25 mouse cellular contexts compared by ENCODE assay signal in the genomic region with DNA sequence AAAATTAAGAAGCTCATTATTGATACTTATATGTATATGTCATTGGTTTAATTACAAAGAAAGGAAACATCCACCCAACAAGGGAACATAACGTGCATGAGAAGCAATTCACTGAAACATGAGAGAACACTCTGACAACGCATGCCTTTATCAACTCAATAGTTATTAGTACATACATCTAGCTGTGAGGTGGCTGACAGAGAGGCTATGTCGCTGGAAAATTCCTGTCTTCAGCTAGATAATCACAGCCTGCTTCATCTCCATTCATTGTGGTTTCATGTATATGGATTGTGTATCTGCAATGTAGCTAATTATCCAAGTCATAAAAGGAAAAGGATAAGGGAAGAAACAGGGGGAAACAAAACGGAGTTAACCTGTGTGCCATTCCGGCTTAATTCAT.
A peak's percentile ranks its signal among the peaks of the same experiment; 100 is the strongest.
DNase-seq lines count a peak whose midpoint lies in the region; ATAC-seq lines count a peak whose summit lies in the region.
"Had no signal": no experiment of that assay in that cellular context is flagged by ENCODE, and none has a peak within 500 bp of the region (broad histone marks: within the 10 kb centered on the region; RNA-seq: fewer than 3 reads in every experiment).

No protein-coding gene starts in this region.

- ATAC-seq in forebrain, embryonic 16.5 days, result no peak
- ATAC-seq in midbrain, embryonic 13.5 days, result 0 out of 2 replicates have a peak, but pooled peaks have one; percentile 48
- no peak for ATAC-seq in midbrain, embryonic 14.5 days (ENCODE audit: low FRiP score, low TSS enrichment)
- peak; percentile 58; the same call in 1 of the 2 replicates for ATAC-seq in neural tube, embryonic 15.5 days (ENCODE audit: low FRiP score)
- ATAC-seq: CD4-positive, CD25-positive, alpha-beta regulatory T cell, adult 4 months; hindbrain, postnatal 0 days; inflammation-experienced regulatory T-cells, adult 6 months; intestine, embryonic 16.5 days had no signal

- H3K9ac ChIP-seq in forebrain, embryonic 16.5 days (replicated peaks; ENCODE audit: low read depth, low read length), result no peak overlapping the region
- H3K9ac ChIP-seq in midbrain, embryonic 13.5 days (replicated peaks), result no peak overlapping the region
- H3K9ac ChIP-seq in midbrain, embryonic 14.5 days (replicated peaks; ENCODE audit: low read length), result no peak overlapping the region
- no peak overlapping the region for H3K9ac ChIP-seq in neural tube, embryonic 15.5 days (replicated peaks)
- H3K9ac ChIP-seq: embryonic facial prominence, embryonic 13.5 days; hindbrain, embryonic 14.5 days had no signal

- 0 out of 2 replicates have a peak overlapping the region, but pooled peaks have one; percentile 17 for H3K4me2 ChIP-seq in forebrain, embryonic 16.5 days (ENCODE audit: low read length)
- H3K4me2 ChIP-seq in midbrain, embryonic 13.5 days (replicated peaks), result no peak overlapping the region
- H3K4me2 ChIP-seq in midbrain, embryonic 14.5 days (ENCODE audit: low read length), result no peak overlapping the region
- H3K4me2 ChIP-seq in neural tube, embryonic 15.5 days, result peak overlapping the region; percentile 24; the same call in 1 of the 2 replicates
- H3K4me2 ChIP-seq: embryonic facial prominence, embryonic 13.5 days; heart, embryonic 11.5 days; hindbrain, embryonic 14.5 days had no signal

- DNase-seq in forebrain, embryonic 10.5 days (ENCODE audit: extremely low spot score, low spot score), result no peak
- DNase-seq in midbrain, embryonic 14.5 days, result no peak
- no peak for DNase-seq in urinary bladder, postnatal 10 days (ENCODE audit: low spot score)
- DNase-seq: adrenal gland, adult 2 months; adrenal gland, postnatal 14 days; cerebellum, adult 11 months; cerebellum, adult 2 months; cerebellum, adult 9-11 months; cerebellum, postnatal 36 days; embryo, embryonic 11 days; gastrocnemius, adult 2 months; gastrocnemius, postnatal 14 days; heart, adult 11 months had no signal

- 35% methylated on average over 5 of the region's 5 CpGs for WGBS in forebrain, embryonic 16.5 days
- 86% methylated on average over 5 of the region's 5 CpGs for whole genome bisulfite sequencing in forebrain, embryonic 10.5 days
- 65% methylated on average over 5 of the region's 5 CpGs for WGBS in midbrain, embryonic 13.5 days
- WGBS in midbrain, embryonic 14.5 days, result 77% methylated on average over 5 of the region's 5 CpGs
- WGBS in neural tube, embryonic 15.5 days, result 35% methylated on average over 5 of the region's 5 CpGs

- no peaks in the 10 kb centered on the region for H3K36me3 ChIP-seq in forebrain, embryonic 16.5 days (ENCODE audit: control insufficient read depth, insufficient read depth)
- no peaks in the 10 kb centered on the region for H3K36me3 ChIP-seq in forebrain, embryonic 10.5 days (replicated peaks)
- H3K36me3 ChIP-seq in midbrain, embryonic 13.5 days, result no peaks in the 10 kb centered on the region
- no peaks in the 10 kb centered on the region for H3K36me3 ChIP-seq in midbrain, embryonic 14.5 days (ENCODE audit: control insufficient read depth, insufficient read depth, low read length)
- no peaks in the 10 kb centered on the region for H3K36me3 ChIP-seq in neural tube, embryonic 15.5 days
- H3K36me3 ChIP-seq: embryonic facial prominence, embryonic 10.5 days; embryonic facial prominence, embryonic 13.5 days had no signal

- no peak overlapping the region for H3K4me3 ChIP-seq in forebrain, embryonic 16.5 days (replicated peaks; ENCODE audit: low read length)
- H3K4me3 ChIP-seq in forebrain, embryonic 10.5 days, result no peak overlapping the region
- H3K4me3 ChIP-seq in midbrain, embryonic 13.5 days (replicated peaks), result no peak overlapping the region
- H3K4me3 ChIP-seq in midbrain, embryonic 14.5 days (replicated peaks; ENCODE audit: low read depth, low read length), result no peak overlapping the region
- H3K4me3 ChIP-seq in neural tube, embryonic 15.5 days (replicated peaks), result no peak overlapping the region
- H3K4me3 ChIP-seq: embryonic facial prominence, embryonic 10.5 days; embryonic facial prominence, embryonic 13.5 days; erythroblast, embryonic 14.5 days; gastrocnemius, adult 2 months had no signal

- H3K4me1 ChIP-seq in forebrain, embryonic 16.5 days (replicated peaks; ENCODE audit: control insufficient read depth, insufficient read depth, low read length), result no peaks in the 10 kb centered on the region
- H3K4me1 ChIP-seq in forebrain, embryonic 10.5 days, result no peaks in the 10 kb centered on the region
- H3K4me1 ChIP-seq in midbrain, embryonic 13.5 days (replicated peaks), result no peaks in the 10 kb centered on the region
- no peaks in the 10 kb centered on the region for H3K4me1 ChIP-seq in midbrain, embryonic 14.5 days (ENCODE audit: control insufficient read depth, insufficient read depth, low read length)
- H3K4me1 ChIP-seq in neural tube, embryonic 15.5 days, result no peaks in the 10 kb centered on the region
- H3K4me1 ChIP-seq: embryonic facial prominence, embryonic 10.5 days; embryonic facial prominence, embryonic 13.5 days had no signal

- no peaks in the 10 kb centered on the region for H3K9me3 ChIP-seq in forebrain, embryonic 16.5 days (ENCODE audit: control insufficient read depth, low read length)
- no peaks in the 10 kb centered on the region for H3K9me3 ChIP-seq in forebrain, embryonic 10.5 days
- H3K9me3 ChIP-seq in midbrain, embryonic 13.5 days, result no peaks in the 10 kb centered on the region
- no peaks in the 10 kb centered on the region for H3K9me3 ChIP-seq in midbrain, embryonic 14.5 days (ENCODE audit: control insufficient read depth, low read length)
- no peaks in the 10 kb centered on the region for H3K9me3 ChIP-seq in neural tube, embryonic 15.5 days (replicated peaks)
- H3K9me3 ChIP-seq: embryonic facial prominence, embryonic 10.5 days; embryonic facial prominence, embryonic 13.5 days had no signal

- H3K27me3 ChIP-seq in forebrain, embryonic 16.5 days (replicated peaks; ENCODE audit: control insufficient read depth, insufficient read depth, low read length), result no peaks in the 10 kb centered on the region
- no peaks in the 10 kb centered on the region for H3K27me3 ChIP-seq in forebrain, embryonic 10.5 days (ENCODE audit: poor library complexity, severe bottlenecking)
- H3K27me3 ChIP-seq in midbrain, embryonic 13.5 days, result no peaks in the 10 kb centered on the region
- H3K27me3 ChIP-seq in midbrain, embryonic 14.5 days (ENCODE audit: control insufficient read depth, insufficient read depth, low read length), result no peaks in the 10 kb centered on the region
- no peaks in the 10 kb centered on the region for H3K27me3 ChIP-seq in neural tube, embryonic 15.5 days (replicated peaks)
- H3K27me3 ChIP-seq: embryonic facial prominence, embryonic 13.5 days had no signal

- no peak overlapping the region for H3K27ac ChIP-seq in forebrain, embryonic 16.5 days (ENCODE audit: low read length)
- H3K27ac ChIP-seq in forebrain, embryonic 10.5 days, result no peak overlapping the region
- H3K27ac ChIP-seq in midbrain, embryonic 13.5 days, result no peak overlapping the region
- no peak overlapping the region for H3K27ac ChIP-seq in midbrain, embryonic 14.5 days (replicated peaks; ENCODE audit: low read depth, low read length)
- H3K27ac ChIP-seq in neural tube, embryonic 15.5 days (replicated peaks), result peak overlapping the region; percentile 50; the same call in 1 of the 2 replicates
- H3K27ac ChIP-seq: embryonic facial prominence, embryonic 10.5 days; embryonic facial prominence, embryonic 13.5 days; gastrocnemius, adult 2 months; hindbrain, embryonic 14.5 days; hindbrain, postnatal 0 days had no signal

Comparison
In these comparisons a context has a peak if more than half of its experiments do, and no peak if none do; other contexts are left out.
1. ATAC-seq: peak in midbrain, embryonic 13.5 days (single experiment) and neural tube, embryonic 15.5 days (single experiment); none in forebrain, embryonic 16.5 days (single experiment) and midbrain, embryonic 14.5 days (single experiment).
2. H3K4me2 ChIP-seq: peak in forebrain, embryonic 16.5 days (single experiment) and neural tube, embryonic 15.5 days (single experiment); none in midbrain, embryonic 13.5 days (single experiment) and midbrain, embryonic 14.5 days (single experiment).